Mouse (Mus musculus) myocyte (in vitro differentiated cells): ENCODE results near the gene Smim14. TPM values are rescaled to one million over a fixed set of nuclear protein-coding genes. Genes with fewer than 3 reads are reported as not detected.
"Not testable (repeated sequence)": the region's sequence is repeated elsewhere in the genome, so short reads cannot be mapped to it uniquely, and the experiment has no call there.

Source experiments
- H3K27me3 ChIP-seq: one replicate; pipeline ENCODE4 v1.6.1; 2011; ENCODE audit not compliant: control insufficient read depth, insufficient read depth, insufficient read length
- H3K36me3 ChIP-seq: one replicate; pipeline ENCODE4 v1.6.1; 2011; ENCODE audit not compliant: control insufficient read depth, insufficient read depth
- H3K4me2 ChIP-seq: one replicate; pipeline ENCODE4 v1.6.1; 2011; ENCODE audit warnings: low read depth, control low read depth
- H3K4me3 ChIP-seq: one replicate; pipeline ENCODE4 v1.5.1; 2011; ENCODE audit warnings: mild to moderate bottlenecking, control low read depth, moderate library complexity
- H3K79me2 ChIP-seq: one replicate; pipeline ENCODE4 v1.6.1; 2011; ENCODE audit not compliant: control insufficient read depth, insufficient read depth
- H3ac ChIP-seq: one replicate; pipeline ENCODE4 v1.6.1; 2011; ENCODE audit not compliant: control insufficient read depth, insufficient read length
- CEBPB ChIP-seq: IDR thresholded peaks from 2 replicates; pipeline ENCODE4 v1.6.1; 2011; ENCODE audit warnings: mild to moderate bottlenecking, moderate library complexity; ENCODE audit not compliant: poor library complexity, insufficient read depth, severe bottlenecking
- E2F4 ChIP-seq: IDR thresholded peaks from one replicate; pipeline ENCODE4 v1.6.1; 2011; ENCODE audit warnings: mild to moderate bottlenecking, control low read depth, moderate library complexity; ENCODE audit not compliant: insufficient read depth
- MAX ChIP-seq: IDR thresholded peaks from one replicate; pipeline ENCODE4 v1.6.1; 2011; ENCODE audit warnings: low read depth, mild to moderate bottlenecking, control low read depth
- MYOD1 ChIP-seq, 3 experiments: IDR thresholded peaks; one replicate each; pipeline ENCODE4 v1.6.1; 2011; ENCODE audit warnings: control low read depth in 2 of 3, low read depth in 2 of 3, mild to moderate bottlenecking in 2 of 3, moderate library complexity in 1 of 3; ENCODE audit not compliant: insufficient read length in 2 of 3, control insufficient read depth in 1 of 3
- MYOG ChIP-seq, 3 experiments: IDR thresholded peaks; one replicate each; pipeline ENCODE4 v1.6.1; 2011; ENCODE audit warnings: control low read depth in 2 of 3, low read depth in 2 of 3, mild to moderate bottlenecking in 2 of 3; ENCODE audit not compliant: insufficient read length in 2 of 3, control insufficient read depth in 1 of 3, insufficient read depth in 1 of 3
- POLR2A ChIP-seq: IDR thresholded peaks from one replicate; pipeline ENCODE4 v1.6.1; 2011; ENCODE audit warnings: low read depth, mild to moderate bottlenecking, control low read depth, moderate library complexity; ENCODE audit not compliant: insufficient read length
- POLR2AphosphoS2 ChIP-seq: IDR thresholded peaks from one replicate; pipeline ENCODE4 v1.6.1; 2011; ENCODE audit warnings: low read depth, control low read depth; ENCODE audit not compliant: insufficient read length
- REST ChIP-seq: IDR thresholded peaks from one replicate; pipeline ENCODE4 v1.6.1; 2011; ENCODE audit warnings: mild to moderate bottlenecking, control low read depth, moderate library complexity; ENCODE audit not compliant: insufficient read depth, insufficient read length
- SRF ChIP-seq: IDR thresholded peaks from one replicate; pipeline ENCODE4 v1.6.1; 2011; ENCODE audit warnings: low read depth; ENCODE audit not compliant: control insufficient read depth, insufficient read length
- TCF12 ChIP-seq: IDR thresholded peaks from one replicate; pipeline ENCODE4 v1.6.1; 2011; ENCODE audit warnings: mild to moderate bottlenecking, control low read depth; ENCODE audit not compliant: poor library complexity, insufficient read depth, severe bottlenecking
- TCF3 ChIP-seq: IDR thresholded peaks from one replicate; pipeline ENCODE4 v1.6.1; 2011; ENCODE audit warnings: low read depth, control low read depth; ENCODE audit not compliant: insufficient read length
- USF1 ChIP-seq: IDR thresholded peaks from one replicate; pipeline ENCODE4 v1.6.1; 2011; ENCODE audit warnings: low read depth, mild to moderate bottlenecking, control low read depth, moderate library complexity
- polyA plus RNA-seq: library from polyadenylated mRNA; unstranded; fragments of >200 nt; fragmentation: generic; extraction: Trizol; gene quantifications from one replicate; pipeline ENCODE4 v1.2.1, GENCODE M21; 2012; ENCODE audit warnings: missing spikeins

The Smim14 gene
- polyA plus RNA-seq, 1 experiment, result 83.3 TPM

DNA sequence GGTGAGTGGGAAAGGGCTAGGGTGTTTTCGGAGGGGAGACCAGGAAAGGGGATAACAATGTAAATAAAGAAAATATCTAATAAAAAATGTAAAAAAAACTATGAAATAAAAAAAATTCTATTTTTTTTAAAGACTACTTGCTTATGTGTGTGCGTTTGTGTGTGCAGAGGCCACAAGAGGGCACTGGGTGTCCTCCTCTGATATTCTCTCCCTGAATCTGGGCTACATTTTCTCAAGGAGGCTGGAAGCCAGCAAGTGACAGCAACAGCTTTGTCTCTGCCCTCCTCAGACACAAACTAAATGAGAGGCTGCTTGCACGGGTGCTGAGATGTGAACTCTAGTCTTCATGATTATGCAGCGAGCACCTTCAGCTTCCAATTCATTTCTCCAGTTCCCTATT lies 58.8 kb downstream of the Smim14 start:
- Histone ChIP-seq H3ac (no peak overlapping the region), H3K4me3 (no peak overlapping the region), H3K27me3 (no peaks in the 10 kb centered on the region), H3K36me3 (no peaks in the 10 kb centered on the region), H3K79me2 (no peaks in the 10 kb centered on the region), H3K4me2 (no peak overlapping the region)
- TF ChIP-seq TCF3 (no peak), REST (no peak), CEBPB (no peak), POLR2A (no peak), POLR2AphosphoS2 (no peak), E2F4 (no peak), TCF12 (no peak), USF1 (no peak), MYOD1 (IDR thresholded peaks at IDR 0.05; ENCODE audit: control insufficient read depth in 1 of 3, insufficient read length in 2 of 3, low read depth in 2 of 3) (no peak), MAX (no peak), SRF (no peak), MYOG (IDR thresholded peaks at IDR 0.05; ENCODE audit: control insufficient read depth in 1 of 3, insufficient read depth in 1 of 3, insufficient read length in 2 of 3, low read depth in 2 of 3) (no peak)

DNA sequence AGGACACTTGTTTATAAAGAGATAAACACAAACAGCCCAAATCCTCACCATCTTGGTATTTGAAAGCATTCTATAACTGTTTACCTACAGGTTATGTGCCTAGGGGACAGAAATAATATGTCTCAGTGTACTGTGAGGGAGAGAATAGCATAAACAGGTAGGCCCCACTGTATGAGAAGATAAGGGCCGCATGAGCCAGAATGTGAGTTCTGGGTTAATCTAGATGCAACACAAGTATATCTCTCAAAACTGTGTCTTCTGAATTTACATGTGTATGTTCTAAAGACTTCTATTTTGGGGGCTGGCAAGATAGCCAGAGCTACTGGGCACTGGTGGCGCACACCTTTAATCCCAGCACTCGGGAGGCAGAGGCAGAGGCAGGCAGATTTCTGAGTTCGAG lies 60.2 kb downstream of the Smim14 start:
- H3K27me3 ChIP-seq, H3K36me3 ChIP-seq, H3ac ChIP-seq, H3K4me3 ChIP-seq, H3K4me2 ChIP-seq, H3K79me2 ChIP-seq: not testable (repeated sequence)

DNA sequence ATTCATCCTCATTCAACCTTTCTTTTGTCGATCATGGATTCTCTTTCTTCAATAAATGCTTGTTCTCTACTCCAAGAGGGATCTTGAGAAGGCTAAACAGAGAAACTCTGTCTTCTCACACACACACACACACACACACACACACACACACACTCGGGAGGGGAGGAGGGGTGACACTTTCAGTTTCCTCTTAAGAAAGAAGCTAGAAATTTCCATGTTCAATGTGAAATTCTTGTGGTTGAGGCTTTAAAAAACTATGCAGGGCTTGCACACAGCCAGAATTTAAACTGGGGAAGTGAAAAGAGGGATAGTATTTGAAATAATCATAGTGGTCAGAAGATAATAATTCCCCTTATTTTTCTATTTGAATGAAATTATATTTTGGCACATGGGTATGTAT lies 61.2 kb downstream of the Smim14 start:
- Histone ChIP-seq H3K4me3 (no peak overlapping the region), H3K27me3 (no peaks in the 10 kb centered on the region), H3K4me2 (no peak overlapping the region), H3K36me3 (no peaks in the 10 kb centered on the region), H3K79me2 (no peaks in the 10 kb centered on the region), H3ac (no peak overlapping the region)
- TF ChIP-seq POLR2AphosphoS2 (no peak), REST (no peak), SRF (no peak), POLR2A (no peak), TCF3 (no peak), MAX (no peak), USF1 (no peak), E2F4 (no peak), CEBPB (no peak), MYOG (IDR thresholded peaks at IDR 0.05; ENCODE audit: control insufficient read depth in 1 of 3, insufficient read depth in 1 of 3, insufficient read length in 2 of 3, low read depth in 2 of 3) (no peak), TCF12 (no peak), MYOD1 (IDR thresholded peaks at IDR 0.05; ENCODE audit: control insufficient read depth in 1 of 3, insufficient read length in 2 of 3, low read depth in 2 of 3) (no peak)

GRCm38 (mm10) chr5:65469766-65470165 lies 67.2 kb downstream of the Smim14 start:
- H3K4me3 ChIP-seq, result no peak overlapping the region
- TF ChIP-seq POLR2A, result no peak
- no peak for TF ChIP-seq CEBPB
- no peak overlapping the region for H3K4me2 ChIP-seq
- H3ac ChIP-seq, result no peak overlapping the region
- no peaks in the 10 kb centered on the region for H3K27me3 ChIP-seq
- peaks cover 12% of the 10 kb centered on the region for H3K36me3 ChIP-seq
- H3K79me2 ChIP-seq, result no peaks in the 10 kb centered on the region

DNA sequence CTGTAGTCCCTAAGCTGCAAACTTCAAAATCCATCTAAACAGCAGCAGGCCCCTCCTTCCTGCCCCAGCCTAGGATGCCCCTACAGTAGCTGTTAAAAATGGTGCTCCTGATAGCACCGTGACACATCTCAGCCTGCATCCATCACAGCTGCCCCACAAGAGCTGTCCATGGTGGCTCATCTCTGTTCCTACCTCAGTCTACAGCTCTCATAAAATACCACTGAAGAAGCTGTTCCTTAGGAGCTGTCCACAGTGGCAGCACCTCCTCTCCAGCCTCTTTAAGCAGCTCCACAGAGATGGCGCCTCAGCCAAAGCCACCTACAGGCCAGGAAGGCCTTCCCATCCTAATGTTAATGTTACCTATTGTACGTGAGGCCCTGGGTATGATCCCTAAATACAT lies 70.1 kb downstream of the Smim14 start:
- no peak overlapping the region for H3K4me3 ChIP-seq
- TF ChIP-seq REST (peak; percentile 79), MYOG (IDR thresholded peaks at IDR 0.05; ENCODE audit: control insufficient read depth in 1 of 3, insufficient read depth in 1 of 3, insufficient read length in 2 of 3, low read depth in 2 of 3) (peak in 1 of 3 experiments; percentile 11), MAX (no peak)
- H3K36me3 ChIP-seq, result peaks cover 12% of the 10 kb centered on the region
- H3K27me3 ChIP-seq, result no peaks in the 10 kb centered on the region
- H3K79me2 ChIP-seq, result no peaks in the 10 kb centered on the region
- H3K4me2 ChIP-seq, result no peak overlapping the region
- H3ac ChIP-seq, result no peak overlapping the region

- no peaks in the 10 kb centered on the region for H3K27me3 ChIP-seq
- TF ChIP-seq MYOG (IDR thresholded peaks at IDR 0.05; ENCODE audit: control insufficient read depth in 1 of 3, insufficient read depth in 1 of 3, insufficient read length in 2 of 3, low read depth in 2 of 3) (no peak), POLR2A (no peak), E2F4 (no peak), TCF12 (no peak), MAX (no peak), USF1 (no peak), POLR2AphosphoS2 (no peak), TCF3 (no peak), REST (no peak), CEBPB (no peak), SRF (no peak), MYOD1 (IDR thresholded peaks at IDR 0.05; ENCODE audit: control insufficient read depth in 1 of 3, insufficient read length in 2 of 3, low read depth in 2 of 3) (no peak)
- peaks cover 3% of the 10 kb centered on the region for H3K36me3 ChIP-seq
- no peaks in the 10 kb centered on the region for H3K79me2 ChIP-seq
- H3ac ChIP-seq, result no peak overlapping the region
- H3K4me3 ChIP-seq, result no peak overlapping the region
- H3K4me2 ChIP-seq, result no peak overlapping the region
These were observed 76.6 kb downstream of the Smim14 start for GRCm38 (mm10) chr5:65460361-65460760.
